Mouse (Mus musculus): Measurements from ENCODE around the gene Cpa2. TPM values are rescaled to one million over a fixed set of nuclear protein-coding genes. Genes with fewer than 3 reads are reported as not detected.
A peak's percentile ranks its signal among the peaks of the same experiment; 100 is the strongest.

Cpa2 gene
- total RNA-seq, 2 experiments from 2014 or later, result 0.27 TPM; not detected in 1

GRCm38 (mm10) chr6:30547656-30548306 lies 6.4 kb downstream of the Cpa2 start:
- peak; percentile 38; the same call in 1 of the 2 replicates for ATAC-seq (ENCODE audit: poor library complexity, severe bottlenecking)

- no peak for ATAC-seq (ENCODE audit: poor library complexity, severe bottlenecking)
Observed at GRCm38 (mm10) chr6:30549231-30549761, 7.9 kb downstream of the Cpa2 start.

- peak; percentile 30; the same call in 1 of the 2 replicates for ATAC-seq (ENCODE audit: poor library complexity, severe bottlenecking)
Observed at GRCm38 (mm10) chr6:30550496-30551192, 9.3 kb downstream of the Cpa2 start.

GRCm38 (mm10) chr6:30551193-30551515 lies 9.8 kb downstream of the Cpa2 start:
- ATAC-seq (ENCODE audit: poor library complexity, severe bottlenecking), result no peak

- no peak for ATAC-seq (ENCODE audit: poor library complexity, severe bottlenecking)
Observed at GRCm38 (mm10) chr6:30551644-30552580, 10.5 kb downstream of the Cpa2 start.

- 0 out of 2 replicates have a peak, but pooled peaks have one; percentile 34 for ATAC-seq (ENCODE audit: poor library complexity, severe bottlenecking)
Observed at GRCm38 (mm10) chr6:30552628-30553027, 11.2 kb downstream of the Cpa2 start.

- ATAC-seq (ENCODE audit: poor library complexity, severe bottlenecking), result no peak
Observed at GRCm38 (mm10) chr6:30553381-30554010, 12.1 kb downstream of the Cpa2 start.

GRCm38 (mm10) chr6:30554092-30554491 lies 12.7 kb downstream of the Cpa2 start:
- no peak for ATAC-seq (ENCODE audit: poor library complexity, severe bottlenecking)

- ATAC-seq (ENCODE audit: poor library complexity, severe bottlenecking), result no peak
Observed at GRCm38 (mm10) chr6:30554621-30555170, 13.3 kb downstream of the Cpa2 start.

GRCm38 (mm10) chr6:30556080-30556479 lies 14.7 kb downstream of the Cpa2 start:
- no peak for ATAC-seq (ENCODE audit: poor library complexity, severe bottlenecking)

GRCm38 (mm10) chr6:30559726-30560125 lies 18.3 kb downstream of the Cpa2 start:
- ATAC-seq (ENCODE audit: poor library complexity, severe bottlenecking), result no peak

GRCm38 (mm10) chr6:30562132-30562531 lies 20.8 kb downstream of the Cpa2 start:
- no peak for ATAC-seq (ENCODE audit: poor library complexity, severe bottlenecking)

- ATAC-seq (ENCODE audit: poor library complexity, severe bottlenecking), result no peak
Observed at GRCm38 (mm10) chr6:30563575-30563974, 22.2 kb downstream of the Cpa2 start.

- no peak for ATAC-seq (ENCODE audit: poor library complexity, severe bottlenecking)
Observed at GRCm38 (mm10) chr6:30564051-30564450, 22.7 kb downstream of the Cpa2 start.

- no peak for ATAC-seq (ENCODE audit: poor library complexity, severe bottlenecking)
Observed at GRCm38 (mm10) chr6:30568069-30568468, 26.7 kb downstream of the Cpa2 start, which contains the start of gene Cpa4. Gene Cpa4 (plus strand): TSS chr6:30568369.

- ATAC-seq (ENCODE audit: poor library complexity, severe bottlenecking), result no peak
Observed at GRCm38 (mm10) chr6:30569331-30569730, 27.9 kb downstream of the Cpa2 start.

- no peak for ATAC-seq (ENCODE audit: poor library complexity, severe bottlenecking)
Observed at GRCm38 (mm10) chr6:30570012-30570411, 28.6 kb downstream of the Cpa2 start.

GRCm38 (mm10) chr6:30572456-30573311 lies 31.3 kb downstream of the Cpa2 start:
- no peak for ATAC-seq (ENCODE audit: poor library complexity, severe bottlenecking)

GRCm38 (mm10) chr6:30573380-30573779 lies 32.0 kb downstream of the Cpa2 start:
- ATAC-seq (ENCODE audit: poor library complexity, severe bottlenecking), result no peak
